27 mouse cellular contexts compared by ENCODE assay signal in genomic region chr19:6294301-6294700, GRCm38 (mm10). TPM values are rescaled to one million over a fixed set of nuclear protein-coding genes. Genes with fewer than 3 reads are reported as not detected.
DNase-seq lines count a peak whose midpoint lies in the region; ATAC-seq and TF ChIP-seq lines count a peak whose summit lies in the region.
"Had no signal": no experiment of that assay in that cellular context is flagged by ENCODE, and none has a peak within 500 bp of the region (broad histone marks: within the 10 kb centered on the region; RNA-seq: fewer than 3 reads in every experiment).

No protein-coding gene starts in this region.

- 89% methylated on average over 17 of the region's 17 CpGs for WGBS in intestine, postnatal 0 days
- WGBS in intestine, embryonic 15.5 days: 91% methylated on average over 17 of the region's 17 CpGs
- WGBS in liver, embryonic 15.5 days (ENCODE audit: insufficient replicate concordance): 79% methylated on average over 17 of the region's 17 CpGs

- H3K4me1 ChIP-seq in intestine, postnatal 0 days (replicated peaks; ENCODE audit: control insufficient read depth, insufficient read depth, low read length): peaks cover 5% of the 10 kb centered on the region
- peaks cover 17% of the 10 kb centered on the region for H3K4me1 ChIP-seq in intestine, embryonic 15.5 days (replicated peaks)
- H3K4me1 ChIP-seq in liver, embryonic 15.5 days (replicated peaks): peaks cover 86% of the 10 kb centered on the region
- H3K4me1 ChIP-seq in brown adipose tissue, adult 24 weeks (ENCODE audit: control insufficient read depth, insufficient read depth, insufficient read length, low read length): peaks cover 77% of the 10 kb centered on the region
- H3K4me1 ChIP-seq: embryonic facial prominence, embryonic 13.5 days; forebrain, embryonic 12.5 days; forebrain, embryonic 15.5 days; hindbrain, embryonic 12.5 days had no signal

- DNase-seq in liver: no peak
- no peak for DNase-seq in spleen, postnatal 36 days (ENCODE audit: low spot score in 2 of 2)
- DNase-seq in thymus, adult 18-20 months: no peak
- DNase-seq: adrenal gland, adult 2 months; adrenal gland, postnatal 14 days; cerebellum, adult 11-12 months; cerebellum, adult 8-10 months; cerebellum, postnatal 10 days; cerebellum, postnatal 36 days; embryo, embryonic 11 days; gastrocnemius, postnatal 25 days had no signal

- no peak for TF ChIP-seq CTCF in intestine, postnatal 0 days (IDR thresholded peaks at IDR 0.05; ENCODE audit: low read depth)

- ATAC-seq in intestine, postnatal 0 days: no peak
- no peak for ATAC-seq in intestine, embryonic 15.5 days
- no peak for ATAC-seq in liver, embryonic 15.5 days (ENCODE audit: insufficient read depth)
- ATAC-seq: CD4-positive, CD25-positive, alpha-beta regulatory T cell, adult 4 months; forebrain, embryonic 15.5 days; Patski had no signal

- no peaks in the 10 kb centered on the region for H3K27me3 ChIP-seq in intestine, postnatal 0 days (replicated peaks; ENCODE audit: control insufficient read depth, insufficient read depth, low read length)
- H3K27me3 ChIP-seq in intestine, embryonic 15.5 days (replicated peaks): no peaks in the 10 kb centered on the region
- no peaks in the 10 kb centered on the region for H3K27me3 ChIP-seq in liver, embryonic 15.5 days
- H3K27me3 ChIP-seq: embryonic facial prominence, embryonic 13.5 days; forebrain, embryonic 12.5 days; forebrain, embryonic 15.5 days; hindbrain, embryonic 12.5 days; hindbrain, embryonic 15.5 days; Patski had no signal

- no peaks in the 10 kb centered on the region for H3K9me3 ChIP-seq in intestine, postnatal 0 days (ENCODE audit: control insufficient read depth)
- no peaks in the 10 kb centered on the region for H3K9me3 ChIP-seq in intestine, embryonic 15.5 days
- no peaks in the 10 kb centered on the region for H3K9me3 ChIP-seq in liver, embryonic 15.5 days (replicated peaks)
- H3K9me3 ChIP-seq: embryonic facial prominence, embryonic 10.5 days; embryonic facial prominence, embryonic 13.5 days; forebrain, embryonic 12.5 days; forebrain, embryonic 15.5 days; G1E; hindbrain, embryonic 12.5 days; hindbrain, embryonic 15.5 days had no signal

- peaks cover 66% of the 10 kb centered on the region for H3K36me3 ChIP-seq in intestine, postnatal 0 days (ENCODE audit: control insufficient read depth, insufficient read depth)
- H3K36me3 ChIP-seq in intestine, embryonic 15.5 days: peaks cover 39% of the 10 kb centered on the region
- peaks cover 84% of the 10 kb centered on the region for H3K36me3 ChIP-seq in liver, embryonic 15.5 days (replicated peaks)

- no peak overlapping the region for H3K4me3 ChIP-seq in intestine, postnatal 0 days (ENCODE audit: low read depth, low read length)
- H3K4me3 ChIP-seq in intestine, embryonic 15.5 days (replicated peaks): no peak overlapping the region
- H3K4me3 ChIP-seq in liver, embryonic 15.5 days (replicated peaks): no peak overlapping the region
- H3K4me3 ChIP-seq in brown adipose tissue, adult 24 weeks (ENCODE audit: insufficient read depth, low read depth, low read length): no peak overlapping the region
- H3K4me3 ChIP-seq: embryonic facial prominence, embryonic 10.5 days; embryonic facial prominence, embryonic 13.5 days; erythroblast, embryonic 14.5 days; forebrain, embryonic 12.5 days; forebrain, embryonic 15.5 days; heart, adult 2 months; hindbrain, embryonic 12.5 days; hindbrain, embryonic 15.5 days had no signal

- no peak overlapping the region for H3K9ac ChIP-seq in intestine, postnatal 0 days (ENCODE audit: low read depth, low read length)
- H3K9ac ChIP-seq in intestine, embryonic 15.5 days: no peak overlapping the region
- H3K9ac ChIP-seq in liver, embryonic 15.5 days: no peak overlapping the region
- H3K9ac ChIP-seq: embryonic facial prominence, embryonic 13.5 days; forebrain, embryonic 15.5 days; hindbrain, embryonic 12.5 days; hindbrain, embryonic 15.5 days had no signal

- peak overlapping the region; percentile 16 for H3K27ac ChIP-seq in intestine, postnatal 0 days (ENCODE audit: low read depth, low read length)
- no peak overlapping the region for H3K27ac ChIP-seq in intestine, embryonic 15.5 days
- H3K27ac ChIP-seq in liver, embryonic 15.5 days (replicated peaks): peak overlapping the region; percentile 26; the same call in 1 of the 2 replicates
- 0 out of 2 replicates have a peak overlapping the region, but pooled peaks have one; percentile 16 for H3K27ac ChIP-seq in brown adipose tissue, adult 24 weeks (replicated peaks; ENCODE audit: low read depth, low read length)
- H3K27ac ChIP-seq: embryonic facial prominence, embryonic 10.5 days; embryonic facial prominence, embryonic 13.5 days; forebrain, embryonic 12.5 days; forebrain, embryonic 15.5 days; hindbrain, embryonic 12.5 days; hindbrain, embryonic 15.5 days had no signal

- no peak overlapping the region for H3K4me2 ChIP-seq in intestine, postnatal 0 days (replicated peaks; ENCODE audit: low read depth)
- no peak overlapping the region for H3K4me2 ChIP-seq in intestine, embryonic 15.5 days (replicated peaks)
- H3K4me2 ChIP-seq in liver, embryonic 15.5 days: no peak overlapping the region
- H3K4me2 ChIP-seq: embryonic facial prominence, embryonic 13.5 days; forebrain, embryonic 12.5 days; forebrain, embryonic 15.5 days; heart, embryonic 11.5 days; hindbrain, embryonic 12.5 days; hindbrain, embryonic 15.5 days had no signal

RNA-seq across cellular contexts. Expression of gene Cdc42bpg, which starts 12.0 kb away (rescaled TPM):
- 1.8 and 2.3 TPM in 2 replicates for polyA plus RNA-seq in intestine, postnatal 0 days (2015; fragmentation: Nextera tagmentation; extraction: Ambion mirVana)
- 1.0 and 1.4 TPM in 2 replicates for polyA plus RNA-seq in intestine, embryonic 15.5 days (2015; fragmentation: Nextera tagmentation; extraction: Ambion mirVana)
- 0.21 and 0.38 TPM in 2 replicates for polyA plus RNA-seq in liver, embryonic 15.5 days (2015; fragmentation: Nextera tagmentation; extraction: Ambion mirVana)
- 2.5 and 2.8 TPM in 2 replicates for polyA plus RNA-seq in brown adipose tissue, adult 24 weeks (2012; ENCODE audit: insufficient read depth, insufficient read length, missing spikeins)

RNA-seq across cellular contexts. Expression of gene Ehd1, which starts 17.8 kb away (rescaled TPM):
- polyA plus RNA-seq in intestine, postnatal 0 days (2015; fragmentation: Nextera tagmentation; extraction: Ambion mirVana): 177 and 201 TPM in 2 replicates
- 88.8 and 115 TPM in 2 replicates for polyA plus RNA-seq in intestine, embryonic 15.5 days (2015; fragmentation: Nextera tagmentation; extraction: Ambion mirVana)
- 64.0 and 69.3 TPM in 2 replicates for polyA plus RNA-seq in liver, embryonic 15.5 days (2015; fragmentation: Nextera tagmentation; extraction: Ambion mirVana)
- polyA plus RNA-seq in brown adipose tissue, adult 24 weeks (2012; ENCODE audit: insufficient read depth, insufficient read length, missing spikeins): 39.6 and 42.8 TPM in 2 replicates

RNA-seq across cellular contexts. Expression of gene Men1, which starts 40.5 kb away (rescaled TPM):
- polyA plus RNA-seq in intestine, postnatal 0 days (2015; fragmentation: Nextera tagmentation; extraction: Ambion mirVana): 17.1 and 19.6 TPM in 2 replicates
- polyA plus RNA-seq in intestine, embryonic 15.5 days (2015; fragmentation: Nextera tagmentation; extraction: Ambion mirVana): 68.8 and 71.9 TPM in 2 replicates
- polyA plus RNA-seq in liver, embryonic 15.5 days (2015; fragmentation: Nextera tagmentation; extraction: Ambion mirVana): 25.1 and 25.4 TPM in 2 replicates
- 13.9 and 22.2 TPM in 2 replicates for polyA plus RNA-seq in brown adipose tissue, adult 24 weeks (2012; ENCODE audit: insufficient read depth, insufficient read length, missing spikeins)

RNA-seq across cellular contexts. Expression of gene Map4k2, which starts 46.6 kb away (rescaled TPM):
- 4.1 and 4.3 TPM in 2 replicates for polyA plus RNA-seq in intestine, postnatal 0 days (2015; fragmentation: Nextera tagmentation; extraction: Ambion mirVana)
- 8.8 and 11.0 TPM in 2 replicates for polyA plus RNA-seq in intestine, embryonic 15.5 days (2015; fragmentation: Nextera tagmentation; extraction: Ambion mirVana)
- polyA plus RNA-seq in liver, embryonic 15.5 days (2015; fragmentation: Nextera tagmentation; extraction: Ambion mirVana): 7.7 and 9.1 TPM in 2 replicates
- 7.9 and 14.0 TPM in 2 replicates for polyA plus RNA-seq in brown adipose tissue, adult 24 weeks (2012; ENCODE audit: insufficient read depth, insufficient read length, missing spikeins)

RNA-seq across cellular contexts. Expression of gene Atg2a, which starts 52.8 kb away (rescaled TPM):
- polyA plus RNA-seq in intestine, postnatal 0 days (2015; fragmentation: Nextera tagmentation; extraction: Ambion mirVana): 3.6 and 4.0 TPM in 2 replicates
- polyA plus RNA-seq in intestine, embryonic 15.5 days (2015; fragmentation: Nextera tagmentation; extraction: Ambion mirVana): 6.9 and 8.7 TPM in 2 replicates
- polyA plus RNA-seq in liver, embryonic 15.5 days (2015; fragmentation: Nextera tagmentation; extraction: Ambion mirVana): 4.7 and 5.8 TPM in 2 replicates
- polyA plus RNA-seq in brown adipose tissue, adult 24 weeks (2012; ENCODE audit: insufficient read depth, insufficient read length, missing spikeins): 9.6 and 9.9 TPM in 2 replicates
